Mouse (Mus musculus): ENCODE measurements around the gene Usp47. TPM values are rescaled to one million over a fixed set of nuclear protein-coding genes. Genes with fewer than 3 reads are reported as not detected.

Usp47 gene
- 53.0 to 55.4 TPM (median 55.3 TPM) in 4 replicates for total RNA-seq (2023)

DNA sequence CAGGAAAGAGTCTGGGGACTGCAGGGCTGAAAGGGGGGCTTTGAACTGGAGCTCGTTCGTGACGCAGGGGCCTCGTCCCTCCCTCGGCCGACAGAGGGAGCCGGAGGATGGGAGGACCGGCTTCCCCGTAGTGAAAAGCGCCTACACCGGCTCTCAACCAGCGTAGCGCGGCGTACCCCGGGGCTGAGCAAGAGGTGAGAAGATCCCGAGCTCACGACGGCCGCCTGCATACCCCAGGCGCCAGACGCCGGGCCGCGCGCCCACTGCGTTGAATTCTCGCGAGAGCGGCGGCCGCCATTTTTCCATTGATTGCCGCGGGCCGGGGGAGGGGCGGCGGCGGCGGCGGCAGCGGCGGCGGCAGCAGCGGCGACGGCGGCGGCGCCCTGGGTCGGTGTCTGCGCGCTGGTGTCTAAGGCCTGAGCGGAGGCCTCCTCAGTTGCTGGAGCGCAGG is at the start of gene Usp47:
Gene Usp47 (plus strand): TSS at position 355 of the 451 bp plus-strand sequence.

DNA sequence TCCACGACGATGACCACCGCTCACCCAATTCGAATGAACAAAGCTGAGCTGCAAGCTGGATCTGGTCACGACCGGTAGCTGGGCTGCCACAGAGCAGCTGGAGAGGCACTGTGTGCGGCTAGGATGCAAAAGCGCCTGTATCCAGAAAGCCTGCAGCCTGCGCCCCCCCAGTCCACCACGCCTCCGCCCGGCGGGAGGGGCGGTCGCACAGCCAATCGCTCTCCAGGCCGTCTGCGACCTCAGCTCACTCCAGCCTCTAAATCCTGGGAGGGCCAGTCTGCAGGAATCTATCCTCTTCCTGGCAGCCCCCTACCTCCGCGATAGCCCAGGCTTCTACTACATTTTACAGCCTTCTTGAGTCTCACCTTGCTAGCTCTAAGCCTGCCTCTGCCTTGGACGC is 135.6 kb downstream of the Usp47 start, which contains the start of gene Dkk3:
Gene Dkk3 (minus strand): TSS at position 116 of the 400 bp plus-strand sequence.

Other genes starting within 250 kb of the Usp47 start
- gene Galnt18, start 243.5 kb upstream of the Usp47 start, total RNA-seq (2023) = not detected in 4 replicates
- 0.27 TPM in 1 of 4 replicates, not detected in the others for gene Dkk3, start 135.6 kb downstream of the Usp47 start, total RNA-seq (2023)
- gene Mical2, start 202.4 kb downstream of the Usp47 start, total RNA-seq (2023) = 0.09 to 0.24 TPM in 2 of 4 replicates, not detected in the others